Mouse (Mus musculus) olfactory bulb, adult 2 months (tissue): ENCODE results near the gene Lrmda. TPM values are rescaled to one million over a fixed set of nuclear protein-coding genes. Genes with fewer than 3 reads are reported as not detected.

Source experiments
- H3K27ac ChIP-seq: fragments of 200-500 bp; 2 replicates; pipeline ENCODE4 v1.5.1; 2012; ENCODE audit warnings: low read depth, low read length; ENCODE audit not compliant: insufficient read depth
- H3K4me1 ChIP-seq: fragments of 200-500 bp; 2 replicates; pipeline ENCODE4 v1.6.1; 2012; ENCODE audit warnings: low read length; ENCODE audit not compliant: control insufficient read depth, insufficient read depth
- H3K4me3 ChIP-seq: fragments of 200-500 bp; 2 replicates; pipeline ENCODE4 v1.5.1; 2012; ENCODE audit warnings: mild to moderate bottlenecking, low read depth, low read length, moderate library complexity; ENCODE audit not compliant: insufficient read depth
- CTCF ChIP-seq: fragments of 200-500 bp; IDR thresholded peaks from 2 replicates; pipeline ENCODE4 v1.5.1; 2012; ENCODE audit warnings: low read depth, mild to moderate bottlenecking, low read length, moderate library complexity; ENCODE audit not compliant: insufficient read depth
- POLR2A ChIP-seq: fragments of 200-500 bp; IDR thresholded peaks from 2 replicates; pipeline ENCODE4 v1.6.1; 2012; ENCODE audit warnings: mild to moderate bottlenecking, low read depth, low read length, moderate library complexity; ENCODE audit not compliant: insufficient read depth
- WGBS: fragments of 180-500 bp; shearing (Covaris S2); methylation state at CpG from one replicate; pipeline ENCODE4 v1.1.7; 2018; 5-methylcytosine and 5-hydroxymethylcytosine counted together
- polyA plus RNA-seq: library from polyadenylated mRNA; stranded (reverse); fragments of >200 nt; gene quantifications from 2 replicates; pipeline ENCODE4 v1.2.4, GENCODE M21; 2012; ENCODE audit warnings: low replicate concordance; ENCODE audit not compliant: missing spikeins, insufficient read depth, insufficient read length

The Lrmda gene
- polyA plus RNA-seq, 1 experiment, result not detected

GRCm38 (mm10) chr14:22533501-22533900 is 514.0 kb downstream of the Lrmda start:
- Histone ChIP-seq H3K4me1 (no peaks in the 10 kb centered on the region), H3K4me3 (no peak overlapping the region), H3K27ac (no peak overlapping the region)
- WGBS, result 79% methylated on average over 3 of the region's 3 CpGs
- no peak for TF ChIP-seq CTCF
- TF ChIP-seq POLR2A, result no peak

GRCm38 (mm10) chr14:22545887-22546675 is 526.6 kb downstream of the Lrmda start:
- no peak overlapping the region for H3K4me3 ChIP-seq
- H3K4me1 ChIP-seq, result no peaks in the 10 kb centered on the region
- H3K27ac ChIP-seq, result no peak overlapping the region
- no peak for TF ChIP-seq POLR2A
- no peak for TF ChIP-seq CTCF
- WGBS, result 70% methylated on average over 8 of the region's 8 CpGs

- H3K27ac ChIP-seq, result no peak overlapping the region
- no peak overlapping the region for H3K4me3 ChIP-seq
- TF ChIP-seq CTCF (no peak), POLR2A (no peak)
- H3K4me1 ChIP-seq, result no peaks in the 10 kb centered on the region
- 78% methylated on average over 4 of the region's 4 CpGs for WGBS
Observed at GRCm38 (mm10) chr14:22546676-22546984, 527.1 kb downstream of the Lrmda start.

GRCm38 (mm10) chr14:22548286-22548685 is 528.8 kb downstream of the Lrmda start:
- no peak overlapping the region for H3K4me3 ChIP-seq

GRCm38 (mm10) chr14:22549166-22549565 is 529.7 kb downstream of the Lrmda start:
- H3K27ac ChIP-seq, result no peak overlapping the region
- H3K4me1 ChIP-seq, result no peaks in the 10 kb centered on the region
- no peak overlapping the region for H3K4me3 ChIP-seq
- 96% methylated on average over 2 of the region's 2 CpGs for WGBS
- TF ChIP-seq CTCF (no peak), POLR2A (no peak)

More at GRCm38 (mm10) chr14:22548286-22548685, 528.8 kb downstream of the Lrmda start:
- TF ChIP-seq POLR2A (no peak), CTCF (no peak)
- Histone ChIP-seq H3K27ac (no peak overlapping the region), H3K4me1 (no peaks in the 10 kb centered on the region)
- WGBS, result 64% methylated on average over 2 of the region's 2 CpGs

- H3K27ac ChIP-seq, result no peak overlapping the region
- no peak overlapping the region for H3K4me3 ChIP-seq
- WGBS, result 56% methylated on average over 4 of the region's 4 CpGs
- no peaks in the 10 kb centered on the region for H3K4me1 ChIP-seq
- TF ChIP-seq CTCF (no peak), POLR2A (no peak)
Observed at GRCm38 (mm10) chr14:22552358-22552757, 532.8 kb downstream of the Lrmda start.

GRCm38 (mm10) chr14:22552841-22553240 is 533.3 kb downstream of the Lrmda start:
- TF ChIP-seq CTCF, result no peak
- no peak for TF ChIP-seq POLR2A
- H3K4me1 ChIP-seq, result no peaks in the 10 kb centered on the region
- no peak overlapping the region for H3K4me3 ChIP-seq
- no peak overlapping the region for H3K27ac ChIP-seq
- 39% methylated on average over 3 of the region's 3 CpGs for WGBS

- TF ChIP-seq CTCF, result no peak
- no peak for TF ChIP-seq POLR2A
- no peak overlapping the region for H3K4me3 ChIP-seq
- H3K4me1 ChIP-seq, result no peaks in the 10 kb centered on the region
- 97% methylated on average over 3 of the region's 3 CpGs for WGBS
- H3K27ac ChIP-seq, result no peak overlapping the region
Observed at GRCm38 (mm10) chr14:22553717-22554116, 534.2 kb downstream of the Lrmda start.

GRCm38 (mm10) chr14:22572486-22572885 is 553.0 kb downstream of the Lrmda start:
- Histone ChIP-seq H3K4me3 (no peak overlapping the region), H3K27ac (no peak overlapping the region), H3K4me1 (0 out of 2 replicates have a peak, but pooled peaks cover 3% of the 10 kb centered on the region)
- 79% methylated on average over 5 of the region's 5 CpGs for WGBS
- no peak for TF ChIP-seq POLR2A
- no peak for TF ChIP-seq CTCF
